Mouse (Mus musculus): ENCODE results near the gene H2afy. TPM values are rescaled to one million over a fixed set of nuclear protein-coding genes. Genes with fewer than 3 reads are reported as not detected.

The H2afy gene
- polyA plus RNA-seq, 1 experiment from 2014 or later: 311 TPM

DNA sequence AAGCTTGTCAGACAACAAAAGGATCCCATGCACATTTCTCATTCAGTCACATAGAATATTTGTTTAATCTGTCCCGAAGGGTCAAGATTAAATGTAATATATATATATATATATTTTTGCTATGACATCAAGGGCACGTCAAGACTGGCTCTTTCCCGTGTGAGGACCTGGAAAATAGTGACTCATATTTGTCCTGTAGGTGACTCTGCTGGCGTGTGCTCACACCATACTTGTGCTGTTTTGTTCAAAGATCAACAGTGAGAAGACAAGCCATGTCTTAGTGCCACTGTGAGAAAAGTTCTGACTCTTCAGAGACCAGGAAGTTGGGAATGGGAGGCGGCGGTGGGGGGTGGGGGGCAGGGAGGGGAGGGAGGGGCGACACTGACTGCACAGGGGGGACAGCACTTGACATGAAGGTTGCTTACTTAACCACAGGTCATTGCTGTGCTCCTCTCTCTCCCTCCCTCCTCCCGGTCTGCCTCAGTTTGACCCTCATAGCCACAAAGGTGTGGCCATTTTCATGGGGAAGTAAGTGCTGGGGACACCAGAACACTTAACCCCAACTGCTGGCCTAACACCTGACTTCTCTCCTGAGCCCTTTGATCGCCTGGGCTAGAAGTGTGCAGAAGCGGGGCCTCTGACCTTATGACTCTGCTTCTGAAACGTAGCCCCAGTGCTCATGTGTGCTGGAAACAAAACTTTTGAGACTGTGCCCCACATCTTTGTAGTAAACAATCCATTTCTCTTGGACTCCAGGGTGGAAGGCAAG, 6.4 kb upstream of the H2afy start:
- Histone ChIP-seq H3K27me3 (replicated peaks) (no peaks in the 10 kb centered on the region), H3K36me3 (no peaks in the 10 kb centered on the region), H3K4me1 (0 out of 2 replicates have a peak, but pooled peaks cover 7% of the 10 kb centered on the region), H3K9me3 (no peaks in the 10 kb centered on the region), H3K9ac (no peak overlapping the region), H3K27ac (peak overlapping the region; percentile 44), H3K4me2 (no peak overlapping the region), H3K4me3 (replicated peaks) (no peak overlapping the region)
- ATAC-seq (ENCODE audit: insufficient read depth, low FRiP score, low read depth): no peak
- whole genome bisulfite sequencing: 31% methylated on average over 9 of the region's 11 CpGs

DNA sequence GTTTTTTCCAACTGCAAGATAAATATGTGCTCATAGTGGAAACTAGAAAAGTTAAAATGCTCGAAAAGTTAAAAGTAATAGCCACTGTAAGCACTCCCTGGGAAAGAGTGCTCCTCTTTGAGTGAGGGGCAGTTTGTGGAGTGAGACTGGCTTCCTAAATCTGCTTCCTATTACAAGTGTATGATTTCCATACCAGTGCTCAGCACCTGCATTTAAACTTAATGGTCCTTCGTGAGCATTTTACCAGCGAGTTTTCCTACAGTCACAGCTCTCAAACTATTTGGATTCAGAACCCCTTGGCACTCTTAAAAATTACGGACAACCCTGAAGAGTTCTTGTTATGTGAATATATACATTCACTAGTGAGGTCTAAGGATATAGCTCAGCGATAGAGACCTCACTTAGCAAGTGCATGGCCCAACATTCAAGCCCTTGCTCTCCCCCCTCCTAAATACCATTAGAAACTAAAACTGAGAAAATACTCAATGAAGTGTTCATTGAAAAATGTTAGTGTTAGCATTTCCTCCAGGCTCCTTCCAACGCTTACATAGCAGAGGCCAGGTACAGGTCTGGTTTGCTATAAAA, 3.1 kb upstream of the H2afy start:
- H3K9me3 ChIP-seq: no peaks in the 10 kb centered on the region
- no peak overlapping the region for H3K4me3 ChIP-seq (replicated peaks)
- H3K27me3 ChIP-seq (replicated peaks): no peaks in the 10 kb centered on the region
- no peak overlapping the region for H3K9ac ChIP-seq
- no peak for ATAC-seq (ENCODE audit: insufficient read depth, low FRiP score, low read depth)
- H3K27ac ChIP-seq: no peak overlapping the region
- no peaks in the 10 kb centered on the region for H3K36me3 ChIP-seq
- 0 out of 2 replicates have a peak, but pooled peaks cover 15% of the 10 kb centered on the region for H3K4me1 ChIP-seq
- no peak overlapping the region for H3K4me2 ChIP-seq
- 54% methylated on average over 6 of the region's 6 CpGs for WGBS

DNA sequence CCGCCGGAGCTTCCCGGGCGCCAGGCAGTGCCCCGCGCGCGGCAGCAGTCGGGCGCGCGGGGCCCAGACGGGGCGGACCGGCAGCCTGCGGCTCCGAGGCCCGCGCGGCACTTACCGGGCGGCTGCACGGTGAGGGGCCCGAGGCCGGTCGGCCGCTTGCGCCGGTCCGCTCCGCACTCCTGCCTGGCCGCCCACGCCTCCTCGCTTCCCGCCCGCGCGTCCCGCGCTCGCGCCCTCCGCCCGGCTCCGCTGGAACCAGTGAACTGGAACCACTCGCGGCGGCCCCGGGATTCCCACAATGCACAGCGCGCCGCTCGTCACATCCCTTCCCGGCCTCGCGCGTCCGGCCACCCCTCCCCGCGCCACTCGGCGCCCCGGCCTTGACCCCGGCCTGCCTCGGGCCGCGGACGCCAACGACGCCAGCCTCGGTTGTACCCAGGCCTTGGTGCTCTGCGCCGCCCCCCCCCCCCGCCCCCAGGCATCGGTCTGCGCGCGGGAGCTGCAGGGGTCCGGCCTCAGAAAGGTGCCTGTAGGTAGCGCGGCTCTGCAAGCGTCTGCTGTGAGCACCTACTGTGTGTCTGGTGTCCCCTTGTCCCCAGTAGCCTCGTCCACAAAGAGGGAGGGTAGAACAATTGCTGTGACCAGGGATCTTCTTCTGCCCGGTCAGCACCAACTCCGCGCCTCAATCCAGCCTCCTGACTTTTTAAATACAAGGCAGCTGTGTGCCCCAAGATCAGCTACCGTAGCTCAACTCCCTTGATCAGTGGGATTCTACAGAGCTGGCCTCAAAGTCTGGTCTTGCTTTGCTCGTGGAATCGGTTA, 719 bp downstream of the H2afy start:
- Histone ChIP-seq H3K4me1 (peaks cover 32% of the 10 kb centered on the region), H3K27me3 (replicated peaks) (no peaks in the 10 kb centered on the region), H3K36me3 (0 out of 2 replicates have a peak, but pooled peaks cover 2% of the 10 kb centered on the region), H3K9ac (peak overlapping the region; percentile 76), H3K4me3 (replicated peaks) (peak overlapping the region; percentile 83), H3K27ac (peak overlapping the region; percentile 81), H3K9me3 (no peaks in the 10 kb centered on the region), H3K4me2 (peak overlapping the region; percentile 77)
- ATAC-seq (ENCODE audit: insufficient read depth, low FRiP score, low read depth): peak; percentile 87
- WGBS: under 1% methylated on average over 80 of the region's 89 CpGs

DNA sequence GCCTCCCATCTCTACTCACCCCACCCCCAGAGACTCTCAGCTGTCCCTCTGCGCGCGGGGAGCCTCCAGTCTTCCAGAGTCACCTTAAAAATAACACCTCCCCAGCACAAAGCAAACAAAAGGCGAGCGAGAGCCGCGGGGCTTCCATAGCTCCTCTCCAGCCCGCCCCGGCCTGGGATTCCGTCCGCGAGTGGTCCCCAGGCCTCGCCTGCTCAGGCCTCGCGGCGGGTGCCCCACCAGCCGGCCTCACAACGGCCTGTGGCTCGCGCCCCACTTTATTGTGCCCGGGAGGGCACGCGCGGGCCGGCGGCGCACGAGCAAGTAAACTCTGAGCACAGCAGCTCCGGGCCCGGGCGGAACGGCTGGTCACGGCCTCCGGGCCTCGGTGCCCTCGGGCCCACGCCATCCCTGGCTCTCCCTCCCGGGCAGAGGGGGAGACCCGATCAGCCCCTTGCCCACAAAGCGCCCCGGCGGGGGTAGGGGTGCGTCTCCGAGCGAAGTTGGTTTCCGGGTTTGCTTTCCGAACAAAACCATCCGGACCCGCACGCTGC, 1.5 kb downstream of the H2afy start:
- H3K36me3 ChIP-seq: 0 out of 2 replicates have a peak, but pooled peaks cover 4% of the 10 kb centered on the region
- peaks cover 32% of the 10 kb centered on the region for H3K4me1 ChIP-seq
- no peaks in the 10 kb centered on the region for H3K27me3 ChIP-seq (replicated peaks)
- ATAC-seq (ENCODE audit: insufficient read depth, low FRiP score, low read depth): no peak; the same call in 1 of the 2 replicates
- H3K4me3 ChIP-seq (replicated peaks): peak overlapping the region; percentile 83
- under 1% methylated on average over 50 of the region's 50 CpGs for WGBS
- H3K4me2 ChIP-seq: peak overlapping the region; percentile 77
- peak overlapping the region; percentile 76 for H3K9ac ChIP-seq
- H3K27ac ChIP-seq: peak overlapping the region; percentile 81
- no peaks in the 10 kb centered on the region for H3K9me3 ChIP-seq

DNA sequence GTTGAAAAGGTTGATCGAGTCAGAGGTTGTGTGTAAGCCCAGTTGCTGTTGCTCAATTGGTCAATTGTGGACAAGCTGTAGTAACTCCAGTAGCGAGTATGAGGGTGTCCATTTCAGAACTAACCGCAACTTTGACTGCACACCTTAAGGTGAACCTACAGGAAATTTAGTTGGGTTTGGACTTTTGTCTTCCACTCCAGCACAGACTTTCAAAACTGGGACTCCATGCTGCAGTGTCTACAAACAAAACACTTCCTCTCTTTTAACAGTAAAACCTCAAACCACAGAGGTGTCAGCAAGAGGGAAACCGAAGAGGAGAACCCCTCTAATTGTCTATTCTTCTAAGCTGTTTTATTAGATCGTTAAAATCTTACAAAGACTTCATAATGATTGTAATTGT, 2.1 kb downstream of the H2afy start:
- H3K27ac ChIP-seq: peak overlapping the region; percentile 54; the same call in 1 of the 2 replicates
- ATAC-seq (ENCODE audit: insufficient read depth, low FRiP score, low read depth): no peak
- peak overlapping the region; percentile 83 for H3K4me3 ChIP-seq (replicated peaks)
- 35% methylated on average over 5 of the region's 5 CpGs for WGBS
- H3K9me3 ChIP-seq: no peaks in the 10 kb centered on the region
- no peaks in the 10 kb centered on the region for H3K27me3 ChIP-seq (replicated peaks)
- 0 out of 2 replicates have a peak, but pooled peaks cover 5% of the 10 kb centered on the region for H3K36me3 ChIP-seq
- H3K9ac ChIP-seq: peak overlapping the region; percentile 76; the same call in 1 of the 2 replicates
- H3K4me2 ChIP-seq: peak overlapping the region; percentile 77
- H3K4me1 ChIP-seq: peaks cover 32% of the 10 kb centered on the region

DNA sequence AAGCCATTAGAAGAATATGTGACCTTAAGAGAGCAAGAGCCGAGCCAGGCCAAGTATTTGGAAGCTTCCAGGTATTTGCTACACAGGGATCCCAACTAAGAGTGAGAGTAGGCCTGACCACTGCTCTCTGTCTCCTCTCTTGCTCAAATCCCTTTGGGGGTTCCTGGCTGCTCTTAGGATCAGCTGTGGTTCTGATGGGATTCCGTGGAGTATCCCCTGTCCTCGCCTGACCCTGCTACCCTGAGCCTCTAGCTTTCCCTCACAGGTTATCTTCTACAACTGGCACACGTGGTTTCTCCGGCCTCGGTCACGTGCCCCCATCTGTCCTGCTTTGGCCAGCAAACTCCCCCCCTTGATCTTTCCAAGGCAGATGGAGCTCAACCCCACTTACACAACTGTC, 3.2 kb downstream of the H2afy start:
- H3K4me1 ChIP-seq: peaks cover 32% of the 10 kb centered on the region
- peaks cover 12% of the 10 kb centered on the region for H3K36me3 ChIP-seq
- H3K27me3 ChIP-seq (replicated peaks): no peaks in the 10 kb centered on the region
- H3K4me2 ChIP-seq: peak overlapping the region; percentile 77
- 61% methylated on average over 7 of the region's 7 CpGs for WGBS
- H3K9ac ChIP-seq: no peak overlapping the region
- ATAC-seq (ENCODE audit: insufficient read depth, low FRiP score, low read depth): no peak
- no peak overlapping the region for H3K27ac ChIP-seq
- H3K4me3 ChIP-seq (replicated peaks): 0 out of 2 replicates have a peak overlapping the region, but pooled peaks have one; percentile 10
- no peaks in the 10 kb centered on the region for H3K9me3 ChIP-seq

DNA sequence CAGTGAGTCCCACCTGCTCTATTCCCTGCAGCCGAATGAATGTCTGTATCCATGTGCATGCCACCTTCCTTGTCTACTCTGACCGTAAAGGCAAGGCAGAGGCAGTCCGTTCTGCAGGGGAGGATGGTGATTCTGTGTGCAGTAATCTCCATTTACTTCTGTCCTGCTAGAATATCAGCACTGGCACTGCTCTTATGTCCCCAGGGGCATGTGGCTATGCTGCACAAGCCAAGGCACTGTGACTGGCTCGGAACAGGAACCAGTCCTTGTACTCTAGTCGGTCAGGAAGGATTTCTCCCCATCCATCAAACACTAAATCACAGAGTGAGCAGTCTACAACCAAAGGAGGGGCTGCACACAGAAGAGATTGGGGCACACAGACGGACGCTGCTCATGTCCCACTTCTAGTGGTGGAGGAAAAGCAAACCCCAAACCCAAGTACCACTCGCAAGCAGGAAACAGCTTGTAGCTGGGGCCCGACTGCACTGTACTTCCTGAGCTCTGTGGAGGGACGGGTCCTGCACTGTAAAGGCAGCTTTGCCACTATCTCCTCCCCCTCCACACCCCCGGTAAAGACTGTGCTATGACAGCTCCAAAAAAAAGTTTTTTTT, 3.7 kb downstream of the H2afy start:
- 64% methylated on average over 11 of the region's 11 CpGs for WGBS
- no peak overlapping the region for H3K9ac ChIP-seq
- H3K4me2 ChIP-seq: peak overlapping the region; percentile 77

DNA sequence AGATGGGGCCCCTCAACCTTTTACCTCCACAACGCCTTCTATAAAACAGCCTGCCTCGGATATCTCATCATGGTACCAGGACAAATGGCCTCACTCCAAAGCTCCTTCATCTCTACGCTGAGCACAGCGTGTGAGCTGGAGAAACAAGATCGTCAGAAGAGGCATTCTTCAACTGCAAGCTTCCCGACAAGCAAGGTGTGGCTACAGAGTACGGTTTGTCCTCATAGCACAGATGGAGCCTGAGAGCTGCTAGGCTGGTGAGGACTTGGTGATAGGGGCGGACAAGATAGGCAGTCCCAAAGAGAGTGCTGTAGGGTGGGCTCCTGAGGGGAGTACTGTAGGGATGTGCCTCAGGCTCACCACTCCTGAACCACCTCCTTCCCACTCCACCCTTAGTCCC, 5.6 kb downstream of the H2afy start:
- Histone ChIP-seq H3K27me3 (replicated peaks) (no peaks in the 10 kb centered on the region), H3K9ac (no peak overlapping the region), H3K4me1 (peaks cover 24% of the 10 kb centered on the region), H3K9me3 (no peaks in the 10 kb centered on the region), H3K27ac (no peak overlapping the region), H3K36me3 (peaks cover 35% of the 10 kb centered on the region), H3K4me2 (no peak overlapping the region), H3K4me3 (replicated peaks) (no peak overlapping the region)
- WGBS: 80% methylated on average over 8 of the region's 8 CpGs
- ATAC-seq (ENCODE audit: insufficient read depth, low FRiP score, low read depth): no peak

More for the DNA sequence above, 3.7 kb downstream of the H2afy start:
- ATAC-seq (ENCODE audit: insufficient read depth, low FRiP score, low read depth): no peak
- peaks cover 32% of the 10 kb centered on the region for H3K4me1 ChIP-seq
- no peaks in the 10 kb centered on the region for H3K9me3 ChIP-seq
- H3K4me3 ChIP-seq (replicated peaks): 0 out of 2 replicates have a peak overlapping the region, but pooled peaks have one; percentile 10
- H3K27me3 ChIP-seq (replicated peaks): no peaks in the 10 kb centered on the region
- H3K27ac ChIP-seq: no peak overlapping the region
- peaks cover 17% of the 10 kb centered on the region for H3K36me3 ChIP-seq

DNA sequence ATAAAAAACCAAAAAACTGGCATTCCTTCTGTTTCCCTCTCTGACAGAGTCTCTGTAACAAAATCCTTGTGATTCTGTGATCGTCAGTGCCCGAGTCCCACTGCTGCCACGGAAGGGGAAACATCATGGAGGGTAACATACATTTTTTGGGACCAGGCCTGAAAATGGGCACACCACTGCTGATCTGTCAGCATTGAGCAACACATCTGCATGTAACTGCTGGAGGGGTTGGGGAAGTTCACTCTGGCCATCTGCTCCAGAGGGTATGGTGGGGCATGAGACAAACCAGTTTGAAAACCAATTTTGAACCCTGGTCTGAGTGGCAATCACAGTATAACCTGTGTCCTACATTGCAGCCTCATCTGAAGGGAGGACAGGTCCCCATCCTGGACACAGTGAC, 6.6 kb downstream of the H2afy start:
- H3K27me3 ChIP-seq (replicated peaks): no peaks in the 10 kb centered on the region
- 95% methylated on average over 3 of the region's 3 CpGs for WGBS
- H3K4me3 ChIP-seq (replicated peaks): no peak overlapping the region
- H3K4me1 ChIP-seq: peaks cover 24% of the 10 kb centered on the region
- no peak overlapping the region for H3K4me2 ChIP-seq
- peaks cover 44% of the 10 kb centered on the region for H3K36me3 ChIP-seq
- H3K27ac ChIP-seq: no peak overlapping the region
- no peak for ATAC-seq (ENCODE audit: insufficient read depth, low FRiP score, low read depth)
- no peaks in the 10 kb centered on the region for H3K9me3 ChIP-seq
- H3K9ac ChIP-seq: no peak overlapping the region

DNA sequence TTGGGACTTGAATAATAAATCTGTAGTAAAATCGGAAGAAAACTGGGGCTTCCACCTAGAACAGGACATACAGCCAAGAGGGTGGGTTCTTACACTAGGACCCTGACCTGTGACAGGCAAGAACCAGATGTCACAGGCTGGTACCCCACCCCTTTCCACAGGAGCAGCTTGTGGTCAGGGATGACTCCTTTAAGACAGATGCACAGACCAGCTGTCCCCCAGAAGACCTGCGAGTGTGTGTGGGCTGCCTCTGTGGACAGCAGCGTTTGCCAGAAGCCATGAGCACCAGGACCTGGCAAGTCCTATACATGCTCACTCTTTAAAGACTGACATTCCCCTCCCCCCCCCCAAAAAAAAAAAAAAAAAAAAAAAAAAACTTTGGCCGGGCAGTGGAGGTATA, 7.1 kb downstream of the H2afy start:
- ATAC-seq (ENCODE audit: insufficient read depth, low FRiP score, low read depth): no peak
- no peaks in the 10 kb centered on the region for H3K27me3 ChIP-seq (replicated peaks)
- H3K36me3 ChIP-seq: peaks cover 50% of the 10 kb centered on the region
- no peak overlapping the region for H3K4me3 ChIP-seq (replicated peaks)
- H3K4me2 ChIP-seq: no peak overlapping the region
- 76% methylated on average over 4 of the region's 4 CpGs for whole genome bisulfite sequencing
- H3K27ac ChIP-seq: no peak overlapping the region
- H3K9ac ChIP-seq: no peak overlapping the region
- H3K9me3 ChIP-seq: no peaks in the 10 kb centered on the region
- H3K4me1 ChIP-seq: peaks cover 23% of the 10 kb centered on the region

DNA sequence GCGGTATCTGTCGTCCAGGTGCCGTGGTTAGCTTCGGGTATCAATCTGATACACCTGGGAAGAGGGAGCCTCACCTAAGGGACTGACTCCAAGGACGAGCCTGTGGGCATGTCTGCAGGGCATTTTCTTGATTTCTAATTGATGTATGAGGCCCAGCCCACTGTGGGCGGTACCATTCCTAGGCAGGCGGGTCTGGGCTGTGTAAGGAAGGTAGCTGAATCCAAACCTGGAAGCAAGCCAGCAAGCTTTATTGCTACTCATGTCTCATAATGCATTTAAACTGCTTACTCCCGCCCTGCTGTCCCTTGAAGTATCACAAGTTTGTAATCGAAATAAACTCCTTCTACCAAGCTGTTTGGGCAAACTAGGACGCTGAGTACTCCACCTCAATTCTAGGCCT, 10.5 kb downstream of the H2afy start:
- no peak overlapping the region for H3K9ac ChIP-seq
- WGBS: 81% methylated on average over 10 of the region's 10 CpGs
- H3K4me1 ChIP-seq: no peaks in the 10 kb centered on the region
- H3K27ac ChIP-seq: no peak overlapping the region
- no peaks in the 10 kb centered on the region for H3K27me3 ChIP-seq (replicated peaks)
- no peak for ATAC-seq (ENCODE audit: insufficient read depth, low FRiP score, low read depth)
- H3K9me3 ChIP-seq: no peaks in the 10 kb centered on the region
- H3K4me3 ChIP-seq (replicated peaks): no peak overlapping the region
- peaks cover 67% of the 10 kb centered on the region for H3K36me3 ChIP-seq
- H3K4me2 ChIP-seq: no peak overlapping the region

Measured in stomach, embryonic 15.5 days (tissue).